Mouse (Mus musculus) kidney, postnatal 36 days (tissue): Measurements from ENCODE around the gene Gm4303.
"Not testable (repeated sequence)": the region's sequence is repeated elsewhere in the genome, so short reads cannot be mapped to it uniquely, and the experiment has no call there.

Experiments used
- DNase-seq, 2 experiments: peaks; one replicate each; pipeline ENCODE4 v3.0.0; 2021 to 2022; ENCODE audit warnings: mixed read lengths in 2 of 2

Gene Gm4303

GRCm38 (mm10) chr10:100345672-100346071, at the start of gene Gm4303:
Gene Gm4303, plus strand, starts transcription at chr10:100345972.
- not testable (repeated sequence) for DNase-seq

DNA sequence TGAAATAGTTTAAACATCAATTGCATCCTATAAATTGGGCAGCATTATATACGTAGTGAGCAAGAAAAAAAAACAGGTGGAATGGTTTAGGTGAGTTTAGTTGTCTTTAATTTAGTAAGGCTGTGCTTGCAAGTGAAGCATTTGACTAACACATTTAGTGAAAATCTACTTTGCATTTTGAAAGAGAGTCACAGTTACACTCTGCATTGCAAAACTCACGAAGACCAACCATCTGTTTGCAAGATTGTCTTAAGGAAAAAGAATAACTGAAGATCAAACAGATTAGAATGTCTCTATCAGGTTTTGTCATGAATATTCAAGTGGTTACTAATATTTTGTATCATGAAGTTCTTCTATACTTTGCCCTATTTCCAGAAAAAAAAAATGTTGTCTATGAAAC, 49.7 kb upstream of the Gm4303 start:
- DNase-seq: no peak

DNA sequence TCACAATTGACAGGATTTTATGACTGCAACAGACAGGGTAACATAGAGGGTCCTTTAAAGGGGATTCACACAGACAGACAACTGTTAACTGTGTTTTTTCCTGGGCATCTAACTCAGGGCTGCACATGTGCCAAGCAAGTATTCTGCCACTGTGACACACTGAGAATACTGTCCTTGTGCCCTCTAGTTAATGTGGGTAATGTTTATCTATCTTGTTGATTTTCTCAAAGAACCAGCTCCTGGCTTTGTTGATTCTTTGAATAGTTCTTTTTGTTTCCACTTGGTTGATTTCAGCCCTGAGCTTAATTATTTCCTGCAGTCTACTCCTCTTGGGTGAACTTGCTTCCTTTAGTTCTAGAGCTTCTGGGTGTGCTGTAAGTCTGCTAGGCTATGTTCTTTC, 45.7 kb upstream of the Gm4303 start:
- DNase-seq: peak; percentile 15 to 16

DNA sequence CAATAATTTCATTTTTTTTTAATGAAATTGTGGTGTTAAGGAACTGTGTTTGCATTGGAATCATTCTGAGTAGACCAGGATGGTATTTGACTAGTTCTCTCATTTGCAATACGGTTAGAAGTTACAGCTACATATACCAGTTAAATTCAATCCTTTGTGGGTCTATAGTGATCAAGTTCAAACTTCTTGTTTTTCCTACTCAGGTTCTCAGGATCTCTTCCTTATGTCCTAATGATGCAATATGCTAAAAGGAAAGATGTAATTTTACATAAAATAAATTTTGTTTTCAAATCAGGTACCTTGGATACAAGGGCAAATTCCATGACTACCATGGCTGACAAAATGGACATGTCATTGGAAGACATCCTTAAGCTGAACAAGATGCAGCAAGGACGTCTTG, 10.4 kb upstream of the Gm4303 start, which contains the start of gene Gm4301:
Gm4301 (plus strand) TSS at position 301 of the 400 bp plus-strand sequence.
- not testable (repeated sequence) for DNase-seq

- DNase-seq: not testable (repeated sequence)
Observed at GRCm38 (mm10) chr10:100340536-100340935, 5.2 kb upstream of the Gm4303 start, which contains the start of gene Gm4302. Gene Gm4302, plus strand, starts transcription at chr10:100340836.

GRCm38 (mm10) chr10:100350793-100351192, 5.0 kb downstream of the Gm4303 start, which contains the start of gene Gm4305:
Gene Gm4305, plus strand, starts transcription at chr10:100351093.
- not testable (repeated sequence) for DNase-seq

- DNase-seq: peak; percentile 0 to 3
Observed at GRCm38 (mm10) chr10:100356841-100357240, 11.1 kb downstream of the Gm4303 start.

- DNase-seq: not testable (repeated sequence)
Observed at GRCm38 (mm10) chr10:100361038-100361437, 15.3 kb downstream of the Gm4303 start, which contains the start of gene Gm4307. Gene Gm4307, plus strand, starts transcription at chr10:100361338.

DNA sequence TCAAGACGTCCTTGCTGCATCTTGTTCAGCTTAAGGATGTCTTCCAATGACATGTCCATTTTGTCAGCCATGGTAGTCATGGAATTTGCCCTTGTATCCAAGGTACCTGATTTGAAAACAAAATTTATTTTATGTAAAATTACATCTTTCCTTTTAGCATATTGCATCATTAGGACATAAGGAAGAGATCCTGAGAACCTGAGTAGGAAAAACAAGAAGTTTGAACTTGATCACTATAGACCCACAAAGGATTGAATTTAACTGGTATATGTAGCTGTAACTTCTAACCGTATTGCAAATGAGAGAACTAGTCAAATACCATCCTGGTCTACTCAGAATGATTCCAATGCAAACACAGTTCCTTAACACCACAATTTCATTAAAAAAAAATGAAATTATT, 36.7 kb downstream of the Gm4303 start, which contains the start of gene Gm4312:
Gm4312 (minus strand) TSS at position 101 of the 400 bp plus-strand sequence.
- not testable (repeated sequence) for DNase-seq
